Mouse (Mus musculus) left cerebral cortex, postnatal 14 days (tissue): ENCODE measurements around the gene Pigp. TPM values are rescaled to one million over a fixed set of nuclear protein-coding genes. Genes with fewer than 3 reads are reported as not detected.
A peak's percentile ranks its signal among the peaks of the same experiment; 100 is the strongest.

ENCODE experiments used
- DNase-seq, 2 experiments: peaks; one replicate each; pipeline ENCODE4 v3.0.0; 2021 to 2022; ENCODE audit warnings: low spot score in 2 of 2, mixed read lengths in 1 of 2
- intact Hi-C: fragments of 180-260 bp; cut with DNase I; formaldehyde crosslinking; loops from one replicate; pipeline ENCODE4 v1.15.1; 2025
- long read RNA-seq, 2 experiments: library from polyadenylated mRNA; stranded (forward); transcript quantifications; one replicate each; pipeline ENCODE4 v2.0.0; 2021
- total RNA-seq, 2 experiments: library from RNA; stranded (reverse); gene quantifications; 2 replicates each; pipeline ENCODE4 v1.2.3; 2021

Gene Pigp
- total RNA-seq: 10 to 100 TPM; 42.0 to 44.8 TPM
- long read RNA-seq, experiment 1, transcript Pigp-203 (5 exons, 966 nt): minor isoform, 5 of 18 reads
- long read RNA-seq, experiment 1, transcript Pigp-202 (5 exons, 745 nt): major isoform, 10 of 18 reads
- long read RNA-seq, experiment 1, partial matches to known transcripts: 0 of 18 reads
- long read RNA-seq, experiment 1, other reads (novel, unspliced or antisense): 0 of 18 reads
- long read RNA-seq, experiment 2, transcript Pigp-202 (5 exons, 745 nt): major isoform, 10 of 21 reads
- long read RNA-seq, experiment 2, transcript Pigp-203 (5 exons, 966 nt): minor isoform, 8 of 21 reads
- long read RNA-seq, experiment 2, partial matches to known transcripts: 0 of 21 reads
- long read RNA-seq, experiment 2, other reads (novel, unspliced or antisense): 2 of 21 reads

DNA sequence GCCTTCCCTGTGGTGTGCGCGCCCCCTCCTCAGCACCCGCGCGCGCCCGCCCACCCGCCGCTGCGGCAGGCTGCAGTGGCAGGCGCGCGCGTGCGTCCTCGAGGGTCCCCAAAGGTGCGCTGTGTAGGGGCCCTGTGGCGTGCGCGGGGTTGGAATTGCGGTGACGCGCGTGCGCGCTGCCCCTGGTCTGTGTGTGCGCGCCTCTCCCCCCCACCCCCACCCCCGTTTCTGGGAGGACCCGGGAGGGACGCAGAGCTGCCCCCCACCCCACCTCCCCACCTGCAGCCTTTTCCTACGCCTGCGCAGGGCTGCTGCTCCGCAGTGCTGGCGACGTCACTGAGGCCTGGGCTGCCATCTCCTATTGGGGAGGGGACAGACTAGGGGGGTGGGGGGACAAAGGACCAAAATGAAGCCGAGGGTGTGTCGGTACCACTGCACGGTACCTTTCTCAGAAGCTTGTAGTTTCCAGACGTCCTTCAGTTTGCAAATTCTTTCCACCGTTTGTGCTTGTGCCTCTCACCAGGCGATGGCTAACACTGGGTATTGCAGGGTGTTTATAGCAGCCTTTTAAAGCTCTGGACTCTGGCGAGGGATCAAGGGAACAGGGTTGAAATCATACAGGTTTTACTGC lies at the start of gene Pigp:
Pigp (minus strand) TSS at position 542 of the 631 bp plus-strand sequence.
- intact Hi-C loops: no loop called here
- peak; percentile 72 to 80 for DNase-seq

DNA sequence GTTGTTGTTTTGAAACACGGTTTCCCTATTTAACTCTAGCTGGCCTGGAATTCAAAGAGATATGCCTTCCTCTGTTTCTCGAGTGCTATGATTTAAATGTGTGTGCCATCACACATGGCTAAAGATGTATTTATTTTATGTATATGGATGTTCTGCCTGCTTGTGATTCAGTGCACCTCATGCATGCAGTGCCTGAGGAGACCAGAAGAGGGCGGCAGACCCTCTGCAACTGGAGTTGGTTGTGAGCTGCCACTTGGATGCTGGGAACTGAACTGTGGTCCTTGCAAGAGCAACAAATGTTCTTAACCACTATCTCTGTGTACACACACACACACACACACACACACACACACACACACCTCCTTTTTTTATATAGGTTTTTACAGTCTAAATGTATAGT lies 48.9 kb upstream of the Pigp start:
- intact Hi-C loops: no loop called here
- no peak for DNase-seq

DNA sequence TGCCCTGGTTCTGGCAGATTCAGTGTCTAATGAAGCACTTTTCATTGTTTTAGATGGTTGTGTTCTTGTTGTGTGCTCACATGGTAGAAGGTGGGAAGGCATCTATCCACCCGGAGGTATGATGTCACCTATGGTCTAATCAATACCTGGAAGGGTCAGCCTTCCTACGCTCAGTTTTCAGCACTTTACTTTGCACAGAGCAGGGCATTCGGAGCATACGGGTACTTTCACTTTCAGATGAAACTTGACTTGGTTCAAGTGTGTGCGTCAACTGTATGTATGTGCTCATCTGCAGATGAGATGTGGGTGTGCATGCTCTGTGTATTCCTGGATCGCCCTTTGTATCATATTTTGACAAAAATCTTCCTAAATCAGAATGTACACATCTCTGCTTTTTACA lies 42.5 kb upstream of the Pigp start:
- intact Hi-C loops: no loop called here

DNA sequence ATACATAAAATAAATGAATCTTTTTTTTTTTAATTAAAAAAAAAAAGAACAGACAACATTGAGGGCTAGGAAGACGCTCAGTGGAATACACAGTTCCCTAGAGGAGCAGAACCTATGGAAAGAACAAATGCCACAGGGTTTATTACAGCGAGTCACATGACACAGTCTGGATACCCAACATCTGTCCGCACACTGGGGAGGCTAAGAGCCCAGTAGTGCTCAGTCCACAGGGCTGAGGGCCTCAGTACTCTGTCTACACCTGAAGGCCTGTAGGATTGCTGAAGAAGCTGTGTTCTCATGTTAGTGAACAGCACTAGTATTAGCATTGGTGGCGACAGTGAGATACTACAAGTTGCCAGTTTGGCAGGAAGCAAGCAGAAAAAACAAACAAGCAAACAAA lies 41.1 kb upstream of the Pigp start:
- DNase-seq: no peak
- intact Hi-C loops: no loop called here

More for the DNA sequence above, 42.5 kb upstream of the Pigp start:
- no peak for DNase-seq

DNA sequence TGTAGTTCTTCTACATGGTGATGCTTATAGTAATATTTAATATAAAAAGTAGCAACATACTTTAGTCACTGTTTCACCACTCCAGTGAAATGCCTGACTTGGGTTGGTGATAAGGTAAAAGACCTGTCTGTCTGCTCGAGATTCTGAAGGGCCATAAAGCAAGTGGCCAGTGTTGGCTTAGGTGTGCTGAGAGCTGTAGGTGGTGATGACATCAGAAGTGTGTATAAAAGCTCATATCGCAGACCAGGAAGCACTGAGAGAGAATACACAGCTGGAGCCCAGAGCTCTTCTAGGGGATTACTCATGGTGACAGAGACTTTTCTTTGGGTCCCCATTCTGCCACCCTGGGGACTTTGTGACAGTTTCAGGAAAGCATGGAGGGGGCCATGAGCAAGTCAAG lies 40.6 kb upstream of the Pigp start:
- intact Hi-C loops: no loop called here

DNA sequence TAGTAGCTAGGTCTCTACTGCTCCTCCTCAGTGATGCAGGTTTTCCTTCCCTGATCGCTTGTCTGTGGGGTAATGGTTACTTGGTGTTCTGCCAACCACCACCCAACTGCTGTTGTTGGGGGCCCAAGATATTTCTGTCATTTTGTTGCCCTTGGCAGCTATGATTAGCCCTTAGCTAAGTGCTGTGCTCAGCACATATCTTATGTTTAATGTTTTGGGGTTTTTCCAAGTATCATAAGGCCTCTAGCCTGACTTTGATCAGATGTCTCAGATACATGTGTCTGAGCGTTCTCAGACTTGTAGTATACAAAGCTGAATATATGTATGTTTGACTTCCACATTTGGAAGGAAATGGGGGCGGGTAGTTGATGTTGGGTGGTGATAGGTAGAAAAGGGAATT lies 39.6 kb upstream of the Pigp start:
- DNase-seq: no peak
- intact Hi-C loops: no loop called here

More for the DNA sequence above, 40.6 kb upstream of the Pigp start:
- DNase-seq: no peak

DNA sequence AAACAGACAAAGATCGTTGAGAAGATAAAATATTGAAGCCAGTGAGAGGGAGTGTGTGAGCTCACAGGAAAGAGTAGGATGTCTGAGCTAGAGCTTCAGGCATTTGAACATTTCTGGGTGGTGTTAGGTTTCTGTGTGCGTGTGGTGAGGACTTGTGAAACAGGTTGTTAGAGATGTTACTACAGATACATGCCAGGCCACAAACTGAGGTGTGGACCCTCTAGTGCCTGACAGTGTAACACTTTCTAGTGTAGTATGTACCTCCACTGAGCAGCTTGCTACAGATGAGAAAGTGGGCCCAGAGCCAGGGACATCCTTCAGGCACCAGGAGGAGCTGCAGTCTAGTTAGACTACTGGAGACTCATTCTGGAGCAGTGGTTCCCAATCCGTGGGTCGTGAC lies 30.5 kb upstream of the Pigp start:
- DNase-seq: peak; percentile 40 to 60
- intact Hi-C loops: no loop called here

DNA sequence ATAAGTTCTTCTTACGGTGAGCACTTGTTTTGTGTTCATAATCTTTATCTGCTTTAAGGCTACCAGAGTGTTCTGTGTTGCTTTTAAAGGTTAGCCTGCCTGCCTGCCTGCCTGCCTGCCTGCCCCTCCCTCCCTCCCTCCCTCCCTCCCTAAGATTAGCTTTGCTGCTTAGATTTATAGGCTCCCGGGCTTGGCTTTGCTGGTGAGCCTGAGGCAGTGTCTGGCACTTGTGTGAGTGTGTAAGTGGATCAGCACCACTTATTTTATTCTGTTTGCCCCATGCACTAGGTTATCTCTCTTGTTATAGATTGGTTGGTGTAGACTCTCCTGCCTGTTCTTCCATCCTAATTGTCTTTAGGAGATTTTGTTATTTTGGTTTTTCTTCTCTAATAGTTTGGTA lies 30.0 kb upstream of the Pigp start:
- intact Hi-C loops: no loop called here

DNA sequence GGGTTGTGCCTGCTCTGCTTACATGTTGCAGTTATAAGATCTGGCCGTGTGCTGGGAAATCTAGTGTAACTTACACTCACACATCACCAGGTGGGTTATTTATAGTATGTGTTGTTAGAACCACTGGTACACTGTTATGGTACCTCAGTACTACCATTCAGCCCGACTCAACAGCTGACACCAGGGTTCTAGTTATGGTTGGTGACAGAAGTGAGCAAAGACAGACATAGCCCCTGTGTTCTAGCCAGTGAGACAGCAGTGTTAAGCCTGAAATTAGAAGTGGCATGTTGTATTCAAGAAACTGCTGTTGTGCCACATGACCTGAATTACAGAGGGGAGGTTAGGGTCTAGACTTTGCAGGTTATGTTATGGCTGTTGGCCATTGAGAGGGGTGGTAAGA lies 27.5 kb upstream of the Pigp start:
- no peak for DNase-seq
- intact Hi-C loops: no loop called here

More for the DNA sequence above, 30.0 kb upstream of the Pigp start:
- DNase-seq: no peak

DNA sequence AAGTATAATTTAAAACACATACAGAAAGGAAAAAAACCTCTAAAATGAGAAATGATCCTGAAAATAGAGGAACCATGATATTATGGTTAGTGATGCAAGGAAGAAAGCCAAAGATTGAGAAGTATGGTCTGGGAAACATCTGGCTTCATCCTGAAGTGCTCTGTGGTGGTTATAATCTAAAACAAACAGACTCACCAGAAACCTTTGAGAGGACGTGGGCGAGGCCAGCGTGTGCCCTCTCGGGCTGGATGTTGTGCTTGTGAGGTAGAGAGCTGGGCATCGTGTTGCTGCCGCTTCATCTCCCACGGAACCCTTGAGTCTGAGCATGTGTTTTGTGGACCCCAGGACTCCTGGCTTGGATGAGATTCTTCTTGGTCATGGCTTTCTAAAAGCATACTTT lies 25.0 kb upstream of the Pigp start:
- DNase-seq: no peak
- intact Hi-C loops: no loop called here

DNA sequence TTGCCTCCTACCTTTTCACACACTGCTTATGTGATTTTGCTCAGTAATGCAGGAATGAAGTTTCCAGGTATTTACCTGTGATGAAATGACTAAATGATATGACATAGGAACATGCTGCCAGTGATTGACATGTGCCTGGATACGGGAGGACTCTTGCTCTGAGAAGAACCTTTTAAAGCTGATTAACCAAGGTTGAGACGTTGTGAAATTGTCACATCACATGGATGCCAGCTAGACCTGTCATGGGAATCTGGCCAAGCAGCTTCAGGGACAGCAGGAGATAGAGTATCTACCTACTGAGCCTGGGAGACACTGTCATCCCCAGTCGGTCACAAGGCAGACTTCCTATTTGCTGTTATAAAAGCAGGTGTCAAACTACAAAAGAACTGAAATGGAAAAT lies 23.4 kb upstream of the Pigp start:
- intact Hi-C loops: no loop called here
- no peak for DNase-seq

DNA sequence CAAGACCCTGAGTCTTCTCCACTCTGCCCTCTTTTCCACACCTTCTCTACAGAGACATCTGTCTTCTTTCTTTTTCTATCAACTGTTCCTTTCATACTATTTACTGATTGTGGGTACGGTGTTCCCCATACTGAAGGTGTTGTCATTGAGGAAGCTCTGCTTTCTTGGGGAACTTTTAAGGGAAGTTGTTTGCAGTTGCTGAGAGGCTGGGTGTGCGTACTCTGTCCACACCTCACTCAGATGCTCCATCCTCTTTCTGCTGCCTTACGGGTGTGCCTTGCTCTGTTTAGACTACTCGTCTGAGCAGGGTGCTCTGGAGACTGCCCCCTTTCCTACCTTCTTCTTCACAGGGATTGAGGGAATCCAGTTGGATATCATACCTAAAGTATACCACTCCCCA lies 20.7 kb upstream of the Pigp start:
- intact Hi-C loops: no loop called here
- DNase-seq: no peak

DNA sequence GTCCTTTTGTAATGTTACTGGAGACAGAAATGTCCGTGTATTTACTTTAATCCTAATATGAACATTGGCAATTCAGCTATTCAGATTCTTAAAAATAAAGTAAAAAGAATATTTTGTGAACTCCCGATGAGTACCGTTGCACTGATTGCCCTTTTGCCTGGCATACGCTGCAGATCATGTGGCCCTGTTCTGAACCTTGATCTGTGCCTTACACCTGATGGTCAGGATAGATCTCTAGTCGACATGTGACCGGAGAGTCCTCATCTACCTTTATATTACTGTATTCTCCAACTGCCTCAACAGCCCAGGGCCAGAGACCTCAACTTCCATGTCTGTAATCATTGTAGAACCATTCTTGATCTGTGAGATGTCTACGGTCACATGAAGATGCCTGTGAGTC lies 16.0 kb upstream of the Pigp start:
- intact Hi-C loops: no loop called here
- no peak for DNase-seq

DNA sequence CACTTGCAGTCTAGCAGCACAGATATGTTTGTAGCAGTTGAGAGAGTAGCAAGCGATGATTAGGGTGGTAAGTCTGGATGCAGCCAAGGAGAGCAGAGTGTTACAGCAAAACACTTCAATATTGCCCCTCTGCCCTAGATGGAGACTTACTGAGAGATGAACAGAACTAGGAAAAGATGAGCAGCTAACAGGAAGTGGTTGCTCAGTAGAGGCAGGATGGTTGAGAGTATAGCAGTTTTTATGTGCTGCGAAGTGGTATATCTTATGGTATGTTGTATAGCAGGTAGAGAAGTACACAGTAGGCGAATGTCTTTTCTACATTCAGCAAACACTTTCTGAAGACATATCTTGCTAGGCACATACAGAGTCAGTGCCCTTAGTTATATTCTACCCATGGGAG lies 11.6 kb upstream of the Pigp start:
- intact Hi-C loops: no loop called here
- DNase-seq: no peak

DNA sequence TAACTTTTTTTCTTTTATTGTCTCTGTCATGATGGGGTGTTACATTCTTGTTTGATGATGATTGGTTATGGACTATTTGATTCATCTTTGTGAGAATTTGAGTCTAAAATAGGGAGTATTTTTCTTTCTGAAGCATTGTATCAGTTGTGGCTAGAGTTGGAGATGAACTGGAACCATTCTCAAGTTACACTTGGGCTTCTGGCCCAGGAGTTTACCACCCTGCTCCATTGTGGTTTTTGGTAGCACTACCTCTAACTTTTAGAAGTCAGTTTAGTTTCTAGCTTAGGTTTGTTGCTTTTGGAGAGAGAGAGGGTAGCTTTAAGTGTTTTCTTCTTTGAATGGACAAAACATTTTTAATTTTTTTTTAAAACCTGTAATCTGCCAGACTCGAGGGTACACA lies 7.7 kb upstream of the Pigp start:
- DNase-seq: no peak
- intact Hi-C loops: no loop called here

DNA sequence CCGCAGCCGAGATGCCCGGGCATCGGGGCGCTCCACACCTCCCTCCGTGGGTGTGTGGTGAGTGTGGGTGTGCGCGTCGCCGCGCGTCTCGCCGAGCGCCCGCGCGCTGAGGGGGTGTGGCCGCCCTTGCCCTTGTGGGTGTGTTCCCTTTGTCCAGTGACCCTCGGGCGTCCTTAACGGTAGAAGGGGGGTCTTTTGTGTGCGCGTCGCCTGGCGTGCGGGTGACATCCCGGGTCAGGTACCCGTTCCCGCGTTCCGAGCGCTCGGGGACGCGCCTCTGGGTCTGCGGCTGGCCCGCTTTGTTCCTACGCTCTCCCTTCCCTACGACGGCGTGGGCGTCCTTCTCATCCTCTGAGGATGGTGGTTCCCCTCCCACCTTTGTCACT lies 734 bp downstream of the Pigp start:
- intact Hi-C loops: loop anchor here (1.0 kb wide), 1 partner anchor 58 kb away; the partner anchor contains the start of gene Hlcs
- no peak for DNase-seq

DNA sequence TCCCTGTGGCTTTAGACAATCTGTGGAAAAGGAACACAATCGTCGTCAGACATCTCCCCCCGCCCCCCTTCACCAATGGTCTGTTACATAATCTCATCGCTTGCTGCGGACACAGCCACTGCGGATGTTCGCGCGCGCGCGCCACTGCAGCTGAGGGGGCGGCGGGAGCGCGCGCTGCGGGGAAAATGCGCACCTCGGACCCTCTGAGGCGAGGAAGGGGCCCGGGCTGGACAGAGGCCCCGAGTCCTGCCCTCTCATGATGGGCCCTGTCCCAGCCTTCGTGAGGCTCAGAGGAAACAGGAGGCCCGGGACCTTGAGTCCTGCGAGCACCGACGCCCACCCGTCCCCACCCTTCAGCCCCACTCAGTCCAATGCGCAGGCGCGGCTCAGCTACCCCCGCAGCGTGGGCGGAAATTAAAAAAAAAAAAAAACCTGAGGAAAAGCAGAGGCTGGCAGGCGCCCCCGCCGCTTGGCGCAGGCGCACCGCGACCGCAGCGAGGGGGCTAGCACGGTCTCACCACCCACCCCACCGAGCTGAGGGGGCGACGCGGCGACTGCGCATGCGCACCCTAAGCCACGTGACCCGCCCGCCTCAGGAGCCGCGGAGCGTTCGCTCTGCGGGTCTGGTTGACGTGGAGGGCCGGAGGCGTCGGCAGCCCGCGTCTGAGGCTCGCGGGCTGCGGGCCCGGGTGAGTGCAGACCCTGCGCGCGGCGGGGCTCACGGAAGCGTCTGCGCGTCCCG lies 1.3 kb downstream of the Pigp start, which contains the start of gene Ttc3:
Ttc3 (plus strand) TSS at position 446 of the 742 bp plus-strand sequence.
- intact Hi-C loops: loop anchor here (1.0 kb wide), 1 partner anchor 57 kb away; the partner anchor contains the start of gene Hlcs
- peak; percentile 97 for DNase-seq

DNA sequence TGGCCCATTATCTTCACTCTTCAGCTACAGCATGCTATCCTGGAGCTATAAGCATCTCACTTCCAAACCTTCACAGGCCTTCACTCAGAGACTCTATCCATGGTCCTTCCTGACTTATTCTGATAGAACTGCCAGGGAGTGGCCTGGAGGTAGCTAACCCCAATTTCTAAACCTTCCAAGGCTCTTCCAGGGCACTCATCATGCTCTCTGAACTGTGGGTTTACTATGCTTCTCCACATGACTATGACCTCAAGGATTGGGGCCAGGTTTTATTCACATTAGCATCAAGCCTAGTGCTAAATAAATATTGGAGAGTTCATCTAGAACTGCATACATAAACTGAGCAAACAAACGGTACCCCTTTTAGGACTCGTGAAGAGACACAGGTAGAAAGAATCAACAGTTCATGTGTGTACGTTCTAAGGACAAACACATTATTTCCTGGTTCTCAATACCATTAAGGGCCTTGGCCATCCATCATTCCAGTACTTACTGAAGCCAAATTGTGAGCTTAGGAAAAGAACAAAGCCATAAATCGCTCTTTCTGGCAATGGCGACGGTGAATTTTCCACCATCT lies 2.0 kb downstream of the Pigp start:
- intact Hi-C loops: loop anchor here (1.0 kb wide), 1 partner anchor 56 kb away; the partner anchor contains the start of gene Hlcs

DNA sequence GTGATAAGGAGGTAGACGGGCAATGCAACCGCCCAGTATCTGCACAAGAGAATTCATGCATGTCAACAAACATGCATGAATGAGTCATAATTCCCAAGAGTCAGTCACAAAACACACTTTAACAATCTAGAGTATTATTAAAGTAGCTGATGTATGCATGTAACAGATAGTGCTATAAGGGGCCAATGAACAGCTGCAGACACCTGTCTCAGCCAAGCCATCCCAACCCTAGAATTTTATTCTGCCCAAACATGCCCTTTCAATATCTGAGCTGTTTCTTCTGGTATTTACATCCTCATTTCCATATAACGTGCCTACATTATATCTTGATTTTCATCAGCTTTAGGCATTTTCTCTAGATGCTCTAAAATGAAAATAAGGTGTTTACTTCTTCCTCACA lies 6.2 kb downstream of the Pigp start:
- intact Hi-C loops: no loop called here
- no peak for DNase-seq

More for the DNA sequence above, 2.0 kb downstream of the Pigp start:
- no peak for DNase-seq

DNA sequence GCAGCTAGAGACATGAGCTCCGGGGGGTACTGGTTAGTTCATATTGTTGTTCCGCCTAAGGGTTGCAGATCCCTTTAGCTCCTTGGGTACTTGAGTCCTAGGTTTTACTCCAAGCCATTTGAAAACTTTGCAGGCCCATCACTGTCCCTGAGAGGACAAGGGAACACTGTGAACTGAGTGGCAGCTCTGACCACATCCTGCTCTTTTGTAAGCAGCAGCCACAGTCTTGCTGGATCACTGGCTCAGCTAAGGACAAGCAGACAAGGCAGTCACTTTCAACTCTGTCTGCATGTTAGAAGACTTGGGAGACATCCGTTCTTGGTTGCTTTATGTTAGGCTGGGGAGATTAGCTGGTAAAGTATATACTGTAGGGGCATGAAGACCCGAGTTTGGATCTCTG lies 7.8 kb downstream of the Pigp start:
- no peak for DNase-seq
- intact Hi-C loops: no loop called here
